Mouse (Mus musculus): ENCODE data around the gene Nrm. TPM values are rescaled to one million over a fixed set of nuclear protein-coding genes. Genes with fewer than 3 reads are reported as not detected.

The Nrm gene
- polyA plus RNA-seq, 1 experiment from 2014 or later = 20.7 TPM

- H3K9ac ChIP-seq (ENCODE audit: low read depth, low read length) = no peak overlapping the region
- peaks cover 12% of the 10 kb centered on the region for H3K4me1 ChIP-seq (ENCODE audit: control insufficient read depth, low read depth, low read length)
- no peak overlapping the region for H3K4me2 ChIP-seq (ENCODE audit: low read depth, low read length)
- no peak for ATAC-seq (ENCODE audit: low read depth)
- H3K27ac ChIP-seq (ENCODE audit: low read length) = no peak overlapping the region
- no peaks in the 10 kb centered on the region for H3K27me3 ChIP-seq (ENCODE audit: control insufficient read depth, insufficient read depth, low read depth, low read length)
- no peaks in the 10 kb centered on the region for H3K36me3 ChIP-seq (ENCODE audit: control insufficient read depth, insufficient read depth)
- WGBS (ENCODE audit: insufficient replicate concordance) = 76% methylated on average over 1 of the region's 1 CpGs
- H3K4me3 ChIP-seq (ENCODE audit: low read depth, low read length) = no peak overlapping the region
- H3K9me3 ChIP-seq (replicated peaks; ENCODE audit: control insufficient read depth, low read length) = no peaks in the 10 kb centered on the region
Measured at GRCm38 (mm10) chr17:35905587-35905986, 44.5 kb downstream of the Nrm start.

- no peak overlapping the region for H3K9ac ChIP-seq (ENCODE audit: low read depth, low read length)
- H3K36me3 ChIP-seq (ENCODE audit: control insufficient read depth, insufficient read depth) = peaks cover 7% of the 10 kb centered on the region
- no peak for ATAC-seq (ENCODE audit: low read depth)
- H3K4me3 ChIP-seq (ENCODE audit: low read depth, low read length) = no peak overlapping the region
- H3K4me1 ChIP-seq (ENCODE audit: control insufficient read depth, low read depth, low read length) = peaks cover 16% of the 10 kb centered on the region
- WGBS (ENCODE audit: insufficient replicate concordance) = 41% methylated on average over 2 of the region's 2 CpGs
- no peak overlapping the region for H3K4me2 ChIP-seq (ENCODE audit: low read depth, low read length)
- H3K27ac ChIP-seq (ENCODE audit: low read length) = no peak overlapping the region
- H3K9me3 ChIP-seq (replicated peaks; ENCODE audit: control insufficient read depth, low read length) = no peaks in the 10 kb centered on the region
- no peaks in the 10 kb centered on the region for H3K27me3 ChIP-seq (ENCODE audit: control insufficient read depth, insufficient read depth, low read depth, low read length)
Measured at GRCm38 (mm10) chr17:35907609-35908008, 46.5 kb downstream of the Nrm start.

GRCm38 (mm10) chr17:35909186-35909918, 48.2 kb downstream of the Nrm start:
- no peaks in the 10 kb centered on the region for H3K9me3 ChIP-seq (replicated peaks; ENCODE audit: control insufficient read depth, low read length)
- WGBS (ENCODE audit: insufficient replicate concordance) = 27% methylated on average over 20 of the region's 20 CpGs
- peak overlapping the region; percentile 83; the same call in 1 of the 2 replicates for H3K27ac ChIP-seq (ENCODE audit: low read length)
- H3K4me1 ChIP-seq (ENCODE audit: control insufficient read depth, low read depth, low read length) = peaks cover 19% of the 10 kb centered on the region
- no peaks in the 10 kb centered on the region for H3K27me3 ChIP-seq (ENCODE audit: control insufficient read depth, insufficient read depth, low read depth, low read length)
- peaks cover 16% of the 10 kb centered on the region for H3K36me3 ChIP-seq (ENCODE audit: control insufficient read depth, insufficient read depth)
- H3K9ac ChIP-seq (ENCODE audit: low read depth, low read length) = peak overlapping the region; percentile 66
- peak overlapping the region; percentile 90 for H3K4me2 ChIP-seq (ENCODE audit: low read depth, low read length)
- ATAC-seq (ENCODE audit: low read depth) = peak; percentile 56
- H3K4me3 ChIP-seq (ENCODE audit: low read depth, low read length) = peak overlapping the region; percentile 75

GRCm38 (mm10) chr17:35909919-35910369, 48.8 kb downstream of the Nrm start, which contains the start of gene Atat1:
Atat1 (minus strand) TSS chr17:35910075.
- H3K9me3 ChIP-seq (replicated peaks; ENCODE audit: control insufficient read depth, low read length) = no peaks in the 10 kb centered on the region
- peak within 1 kb of the TSS; percentile 75 for H3K4me3 ChIP-seq (ENCODE audit: low read depth, low read length)
- peak within 1 kb of the TSS; percentile 66 for H3K9ac ChIP-seq (ENCODE audit: low read depth, low read length)
- 2% methylated on average over 25 of the region's 25 CpGs for WGBS (ENCODE audit: insufficient replicate concordance)
- peak within 1 kb of the TSS; percentile 90 for H3K4me2 ChIP-seq (ENCODE audit: low read depth, low read length)
- H3K36me3 ChIP-seq (ENCODE audit: control insufficient read depth, insufficient read depth) = peaks cover 16% of the 10 kb centered on the region
- H3K27ac ChIP-seq (ENCODE audit: low read length) = peak within 1 kb of the TSS; percentile 83
- peaks cover 24% of the 10 kb centered on the region for H3K4me1 ChIP-seq (ENCODE audit: control insufficient read depth, low read depth, low read length)
- ATAC-seq (ENCODE audit: low read depth) = peak; percentile 89
- H3K27me3 ChIP-seq (ENCODE audit: control insufficient read depth, insufficient read depth, low read depth, low read length) = no peaks in the 10 kb centered on the region

- H3K4me3 ChIP-seq (ENCODE audit: low read depth, low read length) = peak overlapping the region; percentile 89
- no peaks in the 10 kb centered on the region for H3K9me3 ChIP-seq (replicated peaks; ENCODE audit: control insufficient read depth, low read length)
- H3K9ac ChIP-seq (ENCODE audit: low read depth, low read length) = no peak overlapping the region; the same call in 1 of the 2 replicates
- H3K4me1 ChIP-seq (ENCODE audit: control insufficient read depth, low read depth, low read length) = peaks cover 27% of the 10 kb centered on the region
- H3K27me3 ChIP-seq (ENCODE audit: control insufficient read depth, insufficient read depth, low read depth, low read length) = no peaks in the 10 kb centered on the region
- ATAC-seq (ENCODE audit: low read depth) = no peak
- peaks cover 24% of the 10 kb centered on the region for H3K36me3 ChIP-seq (ENCODE audit: control insufficient read depth, insufficient read depth)
- H3K27ac ChIP-seq (ENCODE audit: low read length) = no peak overlapping the region; the same call in 1 of the 2 replicates
- H3K4me2 ChIP-seq (ENCODE audit: low read depth, low read length) = peak overlapping the region; percentile 71
- 53% methylated on average over 6 of the region's 6 CpGs for WGBS (ENCODE audit: insufficient replicate concordance)
Measured at GRCm38 (mm10) chr17:35914975-35915374, 53.9 kb downstream of the Nrm start.

Small RNA genes lying within 50 kb of the gene (microRNA-seq; reads per million reads assigned to microRNA genes)
- 4.4 reads per million, percentile 16 among the genes with 10 or more reads in this experiment for gene Gm28033

Other genes with a start within 250 kb of the Nrm start
- not detected in 2 replicates for gene Gm9573, start 234.7 kb upstream of the Nrm start, polyA plus RNA-seq (2015; fragmentation: Nextera tagmentation; extraction: Ambion mirVana)
- gene Mucl3, start 217.6 kb upstream of the Nrm start, polyA plus RNA-seq (2015; fragmentation: Nextera tagmentation; extraction: Ambion mirVana) = not detected in 2 replicates
- gene Vars2, start 193.7 kb upstream of the Nrm start, polyA plus RNA-seq (2015; fragmentation: Nextera tagmentation; extraction: Ambion mirVana) = 4.9 and 6.5 TPM in 2 replicates
- gene Gtf2h4, start 187.6 kb upstream of the Nrm start, polyA plus RNA-seq (2015; fragmentation: Nextera tagmentation; extraction: Ambion mirVana) = 21.4 and 21.6 TPM in 2 replicates
- 2.9 and 4.1 TPM in 2 replicates for gene Ddr1, start 156.7 kb upstream of the Nrm start, polyA plus RNA-seq (2015; fragmentation: Nextera tagmentation; extraction: Ambion mirVana)
- 15.8 and 19.4 TPM in 2 replicates for gene Ier3, start 39.6 kb upstream of the Nrm start, polyA plus RNA-seq (2015; fragmentation: Nextera tagmentation; extraction: Ambion mirVana)
- gene Flot1, start 38.1 kb upstream of the Nrm start, polyA plus RNA-seq (2015; fragmentation: Nextera tagmentation; extraction: Ambion mirVana) = 32.7 and 33.6 TPM in 2 replicates
- 328 and 345 TPM in 2 replicates for gene Tubb5, start 23.0 kb upstream of the Nrm start, polyA plus RNA-seq (2015; fragmentation: Nextera tagmentation; extraction: Ambion mirVana)
- 10.0 and 10.3 TPM in 2 replicates for gene Mdc1, start 19.8 kb upstream of the Nrm start, polyA plus RNA-seq (2015; fragmentation: Nextera tagmentation; extraction: Ambion mirVana)
- gene Ppp1r18, start 4.3 kb downstream of the Nrm start, polyA plus RNA-seq (2015; fragmentation: Nextera tagmentation; extraction: Ambion mirVana) = 10.5 and 14.2 TPM in 2 replicates
- 29.1 and 29.8 TPM in 2 replicates for gene Dhx16, start 18.5 kb downstream of the Nrm start, polyA plus RNA-seq (2015; fragmentation: Nextera tagmentation; extraction: Ambion mirVana)
- 7.9 and 8.0 TPM in 2 replicates for gene 2310061I04Rik, start 36.1 kb downstream of the Nrm start, polyA plus RNA-seq (2015; fragmentation: Nextera tagmentation; extraction: Ambion mirVana)
- 7.4 and 7.7 TPM in 2 replicates for gene Atat1, start 48.8 kb downstream of the Nrm start, polyA plus RNA-seq (2015; fragmentation: Nextera tagmentation; extraction: Ambion mirVana)
- 56.3 and 60.9 TPM in 2 replicates for gene Mrps18b, start 55.1 kb downstream of the Nrm start, polyA plus RNA-seq (2015; fragmentation: Nextera tagmentation; extraction: Ambion mirVana)
- gene Ppp1r10, start 55.1 kb downstream of the Nrm start, polyA plus RNA-seq (2015; fragmentation: Nextera tagmentation; extraction: Ambion mirVana) = 22.2 and 24.7 TPM in 2 replicates
- gene Abcf1, start 108.4 kb downstream of the Nrm start, polyA plus RNA-seq (2015; fragmentation: Nextera tagmentation; extraction: Ambion mirVana) = 42.4 and 43.9 TPM in 2 replicates
- gene Gnl1, start 118.5 kb downstream of the Nrm start, polyA plus RNA-seq (2015; fragmentation: Nextera tagmentation; extraction: Ambion mirVana) = 8.8 and 8.9 TPM in 2 replicates
- gene Prr3, start 118.9 kb downstream of the Nrm start, polyA plus RNA-seq (2015; fragmentation: Nextera tagmentation; extraction: Ambion mirVana) = 5.5 and 5.9 TPM in 2 replicates
- 6.6 and 7.9 TPM in 2 replicates for gene H2-T24, start 159.2 kb downstream of the Nrm start, polyA plus RNA-seq (2015; fragmentation: Nextera tagmentation; extraction: Ambion mirVana)
- gene H2-T23, start 171.5 kb downstream of the Nrm start, polyA plus RNA-seq (2015; fragmentation: Nextera tagmentation; extraction: Ambion mirVana) = 69.6 and 73.5 TPM in 2 replicates
- 11.3 and 13.4 TPM in 2 replicates for gene H2-T22, start 181.4 kb downstream of the Nrm start, polyA plus RNA-seq (2015; fragmentation: Nextera tagmentation; extraction: Ambion mirVana)
- gene Gm6034, start 181.6 kb downstream of the Nrm start, polyA plus RNA-seq (2015; fragmentation: Nextera tagmentation; extraction: Ambion mirVana) = not detected in 2 replicates
- gene Gm11127, start 197.1 kb downstream of the Nrm start, polyA plus RNA-seq (2015; fragmentation: Nextera tagmentation; extraction: Ambion mirVana) = 0.20 TPM in 1 of 2 replicates, not detected in the other

All from liver, embryonic 16.5 days (tissue).